Mouse (Mus musculus): ENCODE results near the gene Rnf224. TPM values are rescaled to one million over a fixed set of nuclear protein-coding genes. Genes with fewer than 3 reads are reported as not detected.

The Rnf224 gene
- not detected in 2 replicates for polyA plus RNA-seq (2021; fragmentation: Nextera tagmentation)
- long read RNA-seq, experiment 1 = 0 reads
- long read RNA-seq, experiment 2 = 0 reads

GRCm38 (mm10) chr2:25236614-25237013, at the start of gene Rnf224:
Gene Rnf224, minus strand, starts transcription at chr2:25236787.

DNA sequence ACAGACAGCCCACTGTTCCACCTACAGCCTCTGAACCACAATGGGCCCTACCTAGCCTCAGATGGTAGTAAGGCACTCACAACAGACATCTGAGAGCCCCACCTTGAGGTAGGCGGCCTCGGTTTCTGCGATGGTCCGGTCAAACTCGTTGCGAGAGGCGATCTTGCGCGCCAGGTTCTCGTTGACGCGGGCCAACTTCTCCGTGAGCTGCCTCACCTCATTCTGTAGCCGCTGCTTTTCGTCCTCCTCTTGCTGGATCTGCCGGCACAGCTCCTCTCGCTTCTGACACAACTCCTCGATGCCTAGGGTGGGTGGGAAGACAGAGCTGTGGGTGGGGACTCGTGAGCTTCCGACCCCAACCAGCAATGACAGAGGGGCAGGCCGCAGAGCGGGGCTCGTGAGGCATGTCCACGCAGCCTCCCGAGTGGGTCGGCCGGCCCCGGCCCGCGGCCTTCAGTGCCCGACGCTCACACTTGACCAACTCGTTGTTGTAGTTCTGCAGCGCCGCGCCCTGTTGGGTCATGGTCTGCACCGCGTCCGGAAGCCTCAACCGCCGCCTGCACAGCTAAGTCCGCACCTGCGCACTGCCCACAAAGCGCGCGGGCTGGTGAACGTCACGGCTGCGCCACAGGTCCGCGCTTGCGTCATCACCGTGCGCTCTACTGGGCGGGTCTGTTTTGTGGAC, 35.4 kb upstream of the Rnf224 start, which contains the start of the genes Ssna1 and Anapc2:
TSS of gene Ssna1 (minus strand) at position 612 of the 685 bp plus-strand sequence.
TSS of gene Anapc2 (plus strand) at position 652 of the 685 bp plus-strand sequence.

GRCm38 (mm10) chr2:25262291-25262767, 25.7 kb upstream of the Rnf224 start, which contains the start of gene Tprn:
Gene Tprn, plus strand, starts transcription at chr2:25262618.

DNA sequence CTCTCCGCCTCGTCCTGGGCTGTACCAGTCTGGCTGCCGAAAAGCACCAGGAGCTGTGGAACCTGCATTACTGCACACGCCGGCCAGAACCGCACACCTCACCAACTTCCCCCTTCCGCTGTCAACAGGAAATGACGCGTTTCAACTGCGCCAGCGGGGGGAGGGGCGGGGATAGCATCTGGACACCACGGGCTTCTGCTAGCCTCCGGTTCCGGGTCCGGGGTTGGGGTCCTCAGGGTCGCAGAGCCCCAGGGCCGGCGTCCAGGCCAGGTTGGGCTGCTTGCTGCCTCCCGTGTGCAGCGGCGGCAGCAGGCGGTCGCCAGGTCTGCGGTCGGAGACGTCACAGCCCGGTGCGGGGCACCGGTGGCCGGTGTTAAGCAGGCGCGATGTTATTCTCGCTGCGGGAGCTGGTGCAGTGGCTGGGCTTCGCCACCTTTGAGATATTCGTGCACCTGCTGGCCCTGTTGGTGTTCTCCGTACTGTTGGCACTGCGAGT, 18.7 kb upstream of the Rnf224 start, which contains the start of gene Tmem203:
TSS of gene Tmem203 (plus strand) at position 156 of the 496 bp plus-strand sequence.

GRCm38 (mm10) chr2:25246183-25247072, 9.8 kb upstream of the Rnf224 start, which contains the start of gene AL732309.1:
Gene AL732309.1, minus strand, starts transcription at chr2:25246863.

DNA sequence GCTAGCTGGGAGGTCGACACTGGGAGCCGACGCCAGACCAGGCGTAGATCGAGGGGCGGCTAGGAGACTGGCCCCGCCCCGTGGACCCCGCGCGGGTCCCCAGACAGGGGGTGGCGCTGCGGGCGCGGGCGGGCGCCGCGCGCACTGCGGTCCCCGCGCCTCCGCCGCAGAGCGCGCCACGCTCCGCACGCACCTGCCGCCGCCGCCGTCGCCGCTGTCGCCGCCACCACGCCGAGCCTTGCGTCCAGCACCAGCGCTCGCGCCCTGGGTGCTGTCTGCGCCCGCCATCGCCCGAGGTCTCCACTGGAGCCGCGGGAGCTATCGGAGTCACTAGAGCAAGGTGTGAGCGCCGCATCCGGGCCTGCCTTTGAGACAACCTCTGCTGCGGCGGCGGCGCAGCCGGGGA, 5.5 kb upstream of the Rnf224 start, which contains the start of the genes Rnf208 and Cysrt1:
TSS of gene Rnf208 (plus strand) at position 155 of the 406 bp plus-strand sequence.
TSS of gene Cysrt1 (minus strand) at position 352 of the 406 bp plus-strand sequence.

DNA sequence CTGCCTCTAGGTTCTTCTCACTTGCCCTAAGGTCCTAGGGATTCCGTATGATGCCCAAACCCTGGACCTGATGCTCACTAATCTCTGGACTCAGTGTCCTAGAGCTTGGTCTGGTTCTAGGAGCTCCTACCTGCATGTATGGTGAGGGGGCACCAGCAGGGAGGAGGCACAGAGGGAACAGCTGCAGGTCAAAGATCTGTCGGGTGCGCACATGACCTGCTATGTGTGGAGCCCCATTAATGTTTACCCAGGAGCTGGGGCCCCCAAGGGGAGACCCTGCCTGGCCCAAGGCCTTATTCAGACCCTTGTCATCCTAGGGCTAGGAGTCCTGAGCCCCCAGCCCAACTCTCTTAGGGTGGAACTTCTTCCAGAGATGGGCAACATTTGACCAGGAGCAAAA, 2.5 kb downstream of the Rnf224 start, which contains the start of gene Slc34a3:
TSS of gene Slc34a3 (minus strand) at position 315 of the 400 bp plus-strand sequence.

GRCm38 (mm10) chr2:25224492-25224765, 12.2 kb downstream of the Rnf224 start, which contains the start of gene Tubb4b:
Gene Tubb4b, minus strand, starts transcription at chr2:25224702.

DNA sequence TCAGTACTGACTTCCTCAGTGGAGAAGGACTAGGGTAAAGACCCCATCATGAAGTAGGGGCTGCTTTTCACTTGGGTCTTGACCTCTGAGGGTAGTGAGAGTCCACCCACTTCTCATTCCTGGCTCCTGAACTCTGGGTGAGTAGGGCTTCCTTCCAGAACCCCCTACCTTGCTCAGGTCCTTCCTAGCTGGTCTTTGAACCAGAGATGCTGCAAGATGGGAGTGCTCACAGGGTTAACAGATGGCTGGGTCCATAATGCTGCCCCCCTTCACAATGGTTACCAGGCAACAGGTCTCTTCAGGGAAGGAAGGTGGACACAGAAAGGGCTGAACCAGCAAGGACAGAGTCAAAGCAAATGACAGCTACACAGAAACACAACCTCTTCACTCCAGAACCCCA, 18.1 kb downstream of the Rnf224 start, which contains the start of gene Fam166a:
TSS of gene Fam166a (plus strand) at position 301 of the 400 bp plus-strand sequence.

GRCm38 (mm10) chr2:25214444-25214843, 22.1 kb downstream of the Rnf224 start, which contains the start of gene Stpg3:
Gene Stpg3, minus strand, starts transcription at chr2:25214637.

GRCm38 (mm10) chr2:25211121-25211670, 25.4 kb downstream of the Rnf224 start, which contains the start of gene Nelfb:
Gene Nelfb, minus strand, starts transcription at chr2:25211489.

DNA sequence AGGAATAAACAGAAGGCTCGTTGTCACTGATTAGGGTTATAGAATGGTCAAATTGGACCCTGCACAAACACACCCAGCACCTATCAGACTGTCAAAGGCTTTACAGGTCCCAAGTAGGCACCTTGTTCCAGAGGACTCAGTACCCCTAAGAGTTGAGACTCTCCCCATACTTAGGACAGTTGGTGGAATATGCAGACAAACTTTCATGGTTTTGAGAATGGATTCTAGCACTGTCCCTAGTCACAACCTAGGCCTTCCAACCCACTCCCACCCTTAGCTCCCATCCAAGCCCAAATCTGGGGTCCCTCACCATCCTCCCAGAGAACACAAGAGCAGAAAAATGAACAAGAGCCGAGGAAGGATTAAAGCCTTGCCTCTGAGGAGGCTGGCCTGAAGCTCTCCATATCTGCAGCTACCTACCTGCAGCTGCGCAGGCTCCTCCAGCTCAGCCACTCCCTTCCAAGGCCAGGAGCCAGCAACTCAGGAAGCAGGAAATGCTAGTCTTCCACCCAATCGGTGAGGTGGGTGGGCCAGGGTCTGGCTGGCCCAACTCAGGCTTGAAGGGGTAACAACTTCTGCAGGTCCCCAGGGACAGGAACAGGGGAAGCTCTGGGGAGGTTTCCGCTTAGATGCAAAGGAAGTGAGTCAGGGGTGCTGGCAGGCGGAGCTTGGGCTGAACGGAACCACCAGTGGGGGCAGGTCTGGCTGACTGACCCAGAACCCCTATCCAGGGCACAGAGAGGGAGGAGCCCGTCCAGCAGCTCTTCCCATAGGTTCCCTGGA, 40.2 kb downstream of the Rnf224 start, which contains the start of gene Tor4a:
TSS of gene Tor4a (minus strand) at position 715 of the 783 bp plus-strand sequence.

Other genes with a start within 250 kb of the Rnf224 start
- 596 and 716 TPM in 2 replicates for gene Nsmf, start 182.4 kb downstream of the Rnf224 start, polyA plus RNA-seq (2021; fragmentation: Nextera tagmentation)
- gene Entpd8, start 156.5 kb downstream of the Rnf224 start, polyA plus RNA-seq (2021; fragmentation: Nextera tagmentation) = not detected in 2 replicates
- not detected in 2 replicates for gene Noxa1, start 141.6 kb downstream of the Rnf224 start, polyA plus RNA-seq (2021; fragmentation: Nextera tagmentation)
- gene Nrarp, start 56.0 kb downstream of the Rnf224 start, polyA plus RNA-seq (2021; fragmentation: Nextera tagmentation) = 3.4 and 5.2 TPM in 2 replicates
- 2.4 and 3.3 TPM in 2 replicates for gene Tor4a, start 39.9 kb downstream of the Rnf224 start, polyA plus RNA-seq (2021; fragmentation: Nextera tagmentation)
- 32.7 and 34.5 TPM in 2 replicates for gene Nelfb, start 25.3 kb downstream of the Rnf224 start, polyA plus RNA-seq (2021; fragmentation: Nextera tagmentation)
- not detected in 2 replicates for gene Stpg3, start 22.1 kb downstream of the Rnf224 start, polyA plus RNA-seq (2021; fragmentation: Nextera tagmentation)
- 12.9 and 15.7 TPM in 2 replicates for gene Fam166a, start 18.0 kb downstream of the Rnf224 start, polyA plus RNA-seq (2021; fragmentation: Nextera tagmentation)
- 531 and 583 TPM in 2 replicates for gene Tubb4b, start 12.1 kb downstream of the Rnf224 start, polyA plus RNA-seq (2021; fragmentation: Nextera tagmentation)
- gene Slc34a3, start 2.4 kb downstream of the Rnf224 start, polyA plus RNA-seq (2021; fragmentation: Nextera tagmentation) = 0.45 TPM in 2 replicates
- 52.0 and 62.6 TPM in 2 replicates for gene Rnf208, start 5.5 kb upstream of the Rnf224 start, polyA plus RNA-seq (2021; fragmentation: Nextera tagmentation)
- not detected in 2 replicates for gene Cysrt1, start 5.7 kb upstream of the Rnf224 start, polyA plus RNA-seq (2021; fragmentation: Nextera tagmentation)
- gene AL732309.1, start 10.1 kb upstream of the Rnf224 start, polyA plus RNA-seq (2021; fragmentation: Nextera tagmentation) = 0.79 and 1.6 TPM in 2 replicates
- 30.8 and 34.2 TPM in 2 replicates for gene Tmem203, start 18.7 kb upstream of the Rnf224 start, polyA plus RNA-seq (2021; fragmentation: Nextera tagmentation)
- 12.5 and 13.7 TPM in 2 replicates for gene Tprn, start 25.8 kb upstream of the Rnf224 start, polyA plus RNA-seq (2021; fragmentation: Nextera tagmentation)
- 76.5 and 79.6 TPM in 2 replicates for gene Ssna1, start 35.7 kb upstream of the Rnf224 start, polyA plus RNA-seq (2021; fragmentation: Nextera tagmentation)
- gene Anapc2, start 35.7 kb upstream of the Rnf224 start, polyA plus RNA-seq (2021; fragmentation: Nextera tagmentation) = 32.4 and 34.4 TPM in 2 replicates
- not detected in 2 replicates for gene Tmem210, start 51.4 kb upstream of the Rnf224 start, polyA plus RNA-seq (2021; fragmentation: Nextera tagmentation)
- 0.26 and 0.28 TPM in 2 replicates for gene Lrrc26, start 53.1 kb upstream of the Rnf224 start, polyA plus RNA-seq (2021; fragmentation: Nextera tagmentation)
- gene Grin1, start 82.4 kb upstream of the Rnf224 start, polyA plus RNA-seq (2021; fragmentation: Nextera tagmentation) = 101 and 125 TPM in 2 replicates
- gene Man1b1, start 95.6 kb upstream of the Rnf224 start, polyA plus RNA-seq (2021; fragmentation: Nextera tagmentation) = 13.0 and 18.8 TPM in 2 replicates
- gene Dpp7, start 119.6 kb upstream of the Rnf224 start, polyA plus RNA-seq (2021; fragmentation: Nextera tagmentation) = 17.5 and 27.1 TPM in 2 replicates
- gene Uap1l1, start 128.9 kb upstream of the Rnf224 start, polyA plus RNA-seq (2021; fragmentation: Nextera tagmentation) = 26.0 and 26.4 TPM in 2 replicates
- 2.3 and 2.4 TPM in 2 replicates for gene Sapcd2, start 135.5 kb upstream of the Rnf224 start, polyA plus RNA-seq (2021; fragmentation: Nextera tagmentation)
- 21.4 and 46.8 TPM in 2 replicates for gene Entpd2, start 159.1 kb upstream of the Rnf224 start, polyA plus RNA-seq (2021; fragmentation: Nextera tagmentation)
- gene Npdc1, start 162.6 kb upstream of the Rnf224 start, polyA plus RNA-seq (2021; fragmentation: Nextera tagmentation) = 292 and 359 TPM in 2 replicates
- gene Fut7, start 186.5 kb upstream of the Rnf224 start, polyA plus RNA-seq (2021; fragmentation: Nextera tagmentation) = 0.06 and 0.20 TPM in 2 replicates
- 33.0 and 34.1 TPM in 2 replicates for gene Abca2, start 191.9 kb upstream of the Rnf224 start, polyA plus RNA-seq (2021; fragmentation: Nextera tagmentation)
- 0.70 and 9.1 TPM in 2 replicates for gene Clic3, start 220.1 kb upstream of the Rnf224 start, polyA plus RNA-seq (2021; fragmentation: Nextera tagmentation)
- gene Paxx, start 224.3 kb upstream of the Rnf224 start, polyA plus RNA-seq (2021; fragmentation: Nextera tagmentation) = 111 and 116 TPM in 2 replicates
- 2,394 and 5,724 TPM in 2 replicates for gene Ptgds, start 233.3 kb upstream of the Rnf224 start, polyA plus RNA-seq (2021; fragmentation: Nextera tagmentation)

Measured in layer of hippocampus, adult 6 months (tissue).